Mouse (Mus musculus) heart, embryonic 15.5 days (tissue): Measurements from ENCODE around the gene Helz. TPM values are rescaled to one million over a fixed set of nuclear protein-coding genes. Genes with fewer than 3 reads are reported as not detected.

Experiments used
- ATAC-seq: fragments of 200-750 bp; cut with Nextera tagmentation; replicated peaks from 2 replicates; pipeline ENCODE4 v1.8.0; 2017; ENCODE audit warnings: low read depth, moderate TSS enrichment; ENCODE audit not compliant: insufficient number of reproducible peaks, insufficient read depth, low FRiP score
- H3K27ac ChIP-seq: fragments of 300-500 bp; sonication (generic); 2 replicates; pipeline ENCODE4 v1.5.1; 2015; ENCODE audit warnings: mild to moderate bottlenecking, inconsistent platforms
- H3K27me3 ChIP-seq: fragments of 300-500 bp; sonication (generic); 2 replicates; pipeline ENCODE4 v1.6.1; 2015; ENCODE audit warnings: inconsistent platforms
- H3K36me3 ChIP-seq: fragments of 300-500 bp; sonication (generic); 2 replicates; pipeline ENCODE4 v1.6.1; 2015; ENCODE audit warnings: mild to moderate bottlenecking, inconsistent platforms
- H3K4me1 ChIP-seq: fragments of 300-500 bp; sonication (generic); replicated peaks from 2 replicates; pipeline ENCODE4 v1.6.1; 2015; ENCODE audit warnings: inconsistent platforms
- H3K4me2 ChIP-seq: fragments of 300-500 bp; sonication (generic); 2 replicates; pipeline ENCODE4 v1.6.1; 2015; ENCODE audit warnings: inconsistent platforms, mild to moderate bottlenecking, moderate library complexity
- H3K4me3 ChIP-seq: fragments of 300-500 bp; sonication (generic); 2 replicates; pipeline ENCODE4 v1.5.1; 2015; ENCODE audit warnings: mild to moderate bottlenecking, inconsistent platforms
- H3K9ac ChIP-seq: fragments of 300-500 bp; sonication (generic); 2 replicates; pipeline ENCODE4 v1.6.1; 2015; ENCODE audit warnings: mild to moderate bottlenecking, inconsistent platforms
- H3K9me3 ChIP-seq: fragments of 300-500 bp; sonication (generic); replicated peaks from 2 replicates; pipeline ENCODE4 v1.6.1; 2016; ENCODE audit warnings: inconsistent platforms
- WGBS: fragments of 180-500 bp; shearing (Covaris S2); methylation state at CpG from one replicate; pipeline ENCODE4 v1.1.7; 2015; ENCODE audit warnings: mixed read lengths; 5-methylcytosine and 5-hydroxymethylcytosine counted together
- polyA plus RNA-seq: library from polyadenylated mRNA; unstranded; fragments of >200 nt; fragmentation: Nextera tagmentation; extraction: Ambion mirVana; gene quantifications from 2 replicates; pipeline ENCODE4 v1.2.1, GENCODE M21; 2015

Gene Helz
- polyA plus RNA-seq, 1 experiment from 2014 or later, result 11.7 TPM

- no peak for ATAC-seq
- no peak overlapping the region for H3K27ac ChIP-seq
- no peak overlapping the region for H3K9ac ChIP-seq
- H3K4me3 ChIP-seq, result no peak overlapping the region
- WGBS, result 75% methylated on average over 17 of the region's 17 CpGs
- H3K36me3 ChIP-seq, result peaks cover 29% of the 10 kb centered on the region
- H3K27me3 ChIP-seq, result no peaks in the 10 kb centered on the region
- H3K4me2 ChIP-seq, result no peak overlapping the region
- H3K9me3 ChIP-seq, result no peaks in the 10 kb centered on the region
- peaks cover 5% of the 10 kb centered on the region; the same call in 1 of the 2 replicates for H3K4me1 ChIP-seq
These were observed 128.6 kb downstream of the Helz start for GRCm38 (mm10) chr11:107676207-107676940.

GRCm38 (mm10) chr11:107682694-107683355, 135.1 kb downstream of the Helz start:
- H3K4me1 ChIP-seq, result no peaks in the 10 kb centered on the region
- H3K36me3 ChIP-seq, result peaks cover 24% of the 10 kb centered on the region
- no peaks in the 10 kb centered on the region for H3K9me3 ChIP-seq

GRCm38 (mm10) chr11:107683544-107684465, 136.1 kb downstream of the Helz start:
- no peak for ATAC-seq
- WGBS, result 73% methylated on average over 19 of the region's 19 CpGs
- Histone ChIP-seq H3K9me3 (no peaks in the 10 kb centered on the region), H3K27ac (no peak overlapping the region), H3K36me3 (peaks cover 29% of the 10 kb centered on the region), H3K27me3 (no peaks in the 10 kb centered on the region), H3K4me1 (no peaks in the 10 kb centered on the region), H3K4me3 (no peak overlapping the region), H3K4me2 (no peak overlapping the region), H3K9ac (no peak overlapping the region)

More at GRCm38 (mm10) chr11:107682694-107683355, 135.1 kb downstream of the Helz start:
- ATAC-seq, result no peak
- H3K4me3 ChIP-seq, result no peak overlapping the region
- 84% methylated on average over 9 of the region's 9 CpGs for WGBS
- H3K27me3 ChIP-seq, result no peaks in the 10 kb centered on the region
- no peak overlapping the region for H3K9ac ChIP-seq
- no peak overlapping the region for H3K4me2 ChIP-seq
- no peak overlapping the region for H3K27ac ChIP-seq

GRCm38 (mm10) chr11:107686290-107686689, 138.6 kb downstream of the Helz start:
- H3K27ac ChIP-seq, result no peak overlapping the region
- ATAC-seq, result no peak
- peaks cover 26% of the 10 kb centered on the region for H3K36me3 ChIP-seq
- 89% methylated on average over 20 of the region's 20 CpGs for WGBS
- H3K4me2 ChIP-seq, result no peak overlapping the region
- no peaks in the 10 kb centered on the region for H3K27me3 ChIP-seq
- H3K9me3 ChIP-seq, result no peaks in the 10 kb centered on the region
- H3K4me1 ChIP-seq, result no peaks in the 10 kb centered on the region
- H3K9ac ChIP-seq, result no peak overlapping the region
- no peak overlapping the region for H3K4me3 ChIP-seq

- Histone ChIP-seq H3K9ac (no peak overlapping the region), H3K4me3 (no peak overlapping the region), H3K36me3 (peaks cover 26% of the 10 kb centered on the region), H3K27me3 (no peaks in the 10 kb centered on the region), H3K4me1 (0 out of 2 replicates have a peak, but pooled peaks cover 3% of the 10 kb centered on the region), H3K9me3 (no peaks in the 10 kb centered on the region), H3K4me2 (no peak overlapping the region), H3K27ac (no peak overlapping the region)
- ATAC-seq, result no peak
- WGBS, result 92% methylated on average over 10 of the region's 10 CpGs
These were observed 140.8 kb downstream of the Helz start for GRCm38 (mm10) chr11:107688480-107688879.

GRCm38 (mm10) chr11:107691569-107691968, 143.8 kb downstream of the Helz start:
- H3K4me3 ChIP-seq, result no peak overlapping the region
- H3K27ac ChIP-seq, result no peak overlapping the region
- WGBS, result 28% methylated on average over 8 of the region's 8 CpGs

GRCm38 (mm10) chr11:107693338-107693737, 145.6 kb downstream of the Helz start:
- no peaks in the 10 kb centered on the region for H3K9me3 ChIP-seq
- H3K4me2 ChIP-seq, result no peak overlapping the region
- no peak overlapping the region for H3K27ac ChIP-seq
- 79% methylated on average over 6 of the region's 6 CpGs for whole genome bisulfite sequencing
- no peak overlapping the region for H3K4me3 ChIP-seq
- no peak for ATAC-seq
- no peak overlapping the region for H3K9ac ChIP-seq
- 0 out of 2 replicates have a peak, but pooled peaks cover 3% of the 10 kb centered on the region for H3K4me1 ChIP-seq
- 0 out of 2 replicates have a peak, but pooled peaks cover 2% of the 10 kb centered on the region for H3K36me3 ChIP-seq
- H3K27me3 ChIP-seq, result no peaks in the 10 kb centered on the region

More at GRCm38 (mm10) chr11:107691569-107691968, 143.8 kb downstream of the Helz start:
- H3K27me3 ChIP-seq, result no peaks in the 10 kb centered on the region
- no peak for ATAC-seq
- 0 out of 2 replicates have a peak, but pooled peaks cover 3% of the 10 kb centered on the region for H3K4me1 ChIP-seq
- no peak overlapping the region for H3K9ac ChIP-seq
- no peaks in the 10 kb centered on the region for H3K9me3 ChIP-seq
- no peak overlapping the region for H3K4me2 ChIP-seq
- H3K36me3 ChIP-seq, result peaks cover 11% of the 10 kb centered on the region

GRCm38 (mm10) chr11:107699967-107700366, 152.2 kb downstream of the Helz start:
- Histone ChIP-seq H3K4me3 (no peak overlapping the region), H3K27ac (no peak overlapping the region), H3K4me2 (no peak overlapping the region), H3K4me1 (0 out of 2 replicates have a peak, but pooled peaks cover 5% of the 10 kb centered on the region), H3K9ac (no peak overlapping the region), H3K9me3 (no peaks in the 10 kb centered on the region), H3K36me3 (no peaks in the 10 kb centered on the region), H3K27me3 (0 out of 2 replicates have a peak, but pooled peaks cover 3% of the 10 kb centered on the region)
- no peak for ATAC-seq
- 86% methylated on average over 4 of the region's 4 CpGs for WGBS

- H3K9ac ChIP-seq, result no peak overlapping the region
- H3K27me3 ChIP-seq, result 0 out of 2 replicates have a peak, but pooled peaks cover 3% of the 10 kb centered on the region
- no peak overlapping the region for H3K4me2 ChIP-seq
- no peak for ATAC-seq
- 0 out of 2 replicates have a peak, but pooled peaks cover 5% of the 10 kb centered on the region for H3K4me1 ChIP-seq
- 51% methylated on average over 27 of the region's 27 CpGs for WGBS
- H3K27ac ChIP-seq, result no peak overlapping the region
- H3K9me3 ChIP-seq, result no peaks in the 10 kb centered on the region
- no peak overlapping the region for H3K4me3 ChIP-seq
- no peaks in the 10 kb centered on the region for H3K36me3 ChIP-seq
These were observed 155.8 kb downstream of the Helz start for GRCm38 (mm10) chr11:107703272-107704134.

- WGBS, result 75% methylated on average over 6 of the region's 6 CpGs
- Histone ChIP-seq H3K9me3 (no peaks in the 10 kb centered on the region), H3K4me1 (0 out of 2 replicates have a peak, but pooled peaks cover 5% of the 10 kb centered on the region), H3K27ac (no peak overlapping the region), H3K27me3 (0 out of 2 replicates have a peak, but pooled peaks cover 3% of the 10 kb centered on the region), H3K4me3 (no peak overlapping the region), H3K36me3 (no peaks in the 10 kb centered on the region), H3K4me2 (no peak overlapping the region), H3K9ac (no peak overlapping the region)
- ATAC-seq, result no peak
These were observed 157.3 kb downstream of the Helz start for GRCm38 (mm10) chr11:107705060-107705459.
